Mouse (Mus musculus) MEL-GATA-1-ER (cell line): ENCODE results near the gene Ckb.
"Not testable (repeated sequence)": the region's sequence is repeated elsewhere in the genome, so short reads cannot be mapped to it uniquely, and the experiment has no call there.

ENCODE experiments used
- DNase-seq: peaks from one replicate; pipeline ENCODE4 v3.0.0-alpha.2; 2012; ENCODE audit warnings: low read depth; ENCODE audit errors: extremely low read depth

The Ckb gene

DNA sequence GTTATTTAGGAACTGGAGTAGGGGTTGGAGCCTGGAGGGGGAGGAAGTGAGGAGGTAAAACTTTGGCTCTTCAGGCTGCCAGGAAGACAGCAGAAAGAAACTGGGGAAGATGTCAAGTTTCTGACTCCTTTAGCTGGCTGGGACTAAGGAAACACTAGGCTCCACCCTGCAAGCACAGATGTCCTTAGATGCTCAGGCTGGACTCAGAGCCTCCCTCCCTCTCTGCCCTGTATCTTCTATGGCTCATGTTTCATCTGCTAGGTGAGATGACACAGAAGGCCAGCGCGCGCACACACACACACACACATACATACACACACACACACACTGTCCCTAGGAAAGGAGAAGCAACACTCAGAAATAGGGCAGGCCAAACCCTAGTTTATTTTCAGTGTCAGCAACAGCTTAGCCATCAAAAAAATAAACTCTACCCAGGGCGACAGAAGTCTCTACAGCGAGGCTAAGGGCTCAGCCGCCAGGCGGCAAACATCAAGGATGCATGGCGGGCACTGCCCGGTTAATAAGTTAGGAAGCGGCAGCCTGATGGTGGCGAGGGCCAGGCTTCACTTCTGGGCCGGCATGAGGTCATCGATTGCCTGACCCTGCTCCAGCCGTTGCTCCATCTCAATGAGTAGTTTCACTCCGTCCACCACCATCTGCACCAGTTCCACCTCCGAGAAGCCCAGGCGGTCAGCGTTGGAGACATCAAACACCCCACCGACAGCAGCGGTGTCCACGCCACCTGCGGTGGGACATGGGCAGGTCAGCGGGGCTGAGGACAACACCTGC lies 2.9 kb downstream of the Ckb start:
- DNase-seq, result no peak

DNA sequence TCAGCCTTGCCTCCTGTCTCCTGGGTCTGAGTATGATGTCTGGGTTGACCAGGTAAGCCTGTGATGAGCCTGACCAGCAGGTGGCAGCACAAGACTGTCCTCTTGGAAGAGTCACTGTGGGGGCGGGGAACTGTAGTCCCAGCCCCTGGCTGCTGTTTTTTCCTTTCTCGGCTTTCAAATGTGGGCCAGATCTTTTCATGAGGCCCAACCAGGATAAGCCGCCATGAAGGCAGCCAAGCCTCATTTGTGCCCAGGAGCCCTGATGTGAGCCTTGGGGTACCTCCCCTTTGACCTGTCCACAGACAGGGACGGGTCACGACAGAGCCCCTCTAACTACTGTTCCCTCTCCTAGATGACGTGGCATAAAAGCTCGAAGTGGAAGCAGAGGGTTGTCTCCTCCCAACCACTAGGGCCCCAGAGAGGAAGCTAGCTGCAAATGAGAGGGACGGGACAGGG lies 3.7 kb downstream of the Ckb start:
- DNase-seq, result peak; percentile 74

DNA sequence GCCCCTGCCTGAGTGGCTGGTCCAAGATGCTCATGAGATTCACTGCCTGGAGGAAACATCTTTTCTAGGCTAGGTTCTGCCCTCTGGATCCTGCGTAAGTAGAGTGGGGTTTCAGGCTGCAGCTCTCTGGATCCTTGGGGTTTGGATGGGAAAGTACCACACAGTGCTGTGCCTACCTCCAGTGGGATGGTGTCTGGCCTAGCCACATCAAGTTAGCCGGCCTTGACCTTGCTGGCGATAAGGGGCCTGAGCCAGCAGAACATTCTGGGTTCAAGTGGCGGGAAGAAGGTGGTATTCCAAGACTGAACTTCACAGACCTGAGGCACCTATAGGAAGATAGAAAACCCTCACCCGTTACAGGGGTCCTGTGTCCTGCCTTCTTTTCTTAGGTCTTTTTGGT lies 4.7 kb downstream of the Ckb start:
- DNase-seq, result no peak

DNA sequence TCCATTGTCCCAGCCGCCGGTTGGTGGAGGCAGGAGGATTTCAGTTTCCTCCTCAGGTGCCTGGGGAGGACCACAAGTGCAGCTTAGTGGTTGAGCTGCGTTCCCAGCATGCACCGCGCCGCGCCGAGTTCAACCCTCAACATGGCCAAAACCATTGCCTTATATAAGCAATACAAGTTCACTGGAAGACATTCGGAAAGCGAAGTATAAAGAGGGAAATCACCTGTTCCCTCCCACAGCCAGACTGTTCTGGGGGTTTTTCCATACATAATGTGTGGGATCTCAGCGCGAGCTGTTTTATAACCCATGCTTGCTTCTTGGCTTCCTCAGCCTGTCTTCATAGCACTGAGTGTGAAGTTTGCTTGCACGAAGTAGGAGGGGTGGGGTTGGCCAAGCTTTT lies 5.8 kb downstream of the Ckb start:
- no peak for DNase-seq

DNA sequence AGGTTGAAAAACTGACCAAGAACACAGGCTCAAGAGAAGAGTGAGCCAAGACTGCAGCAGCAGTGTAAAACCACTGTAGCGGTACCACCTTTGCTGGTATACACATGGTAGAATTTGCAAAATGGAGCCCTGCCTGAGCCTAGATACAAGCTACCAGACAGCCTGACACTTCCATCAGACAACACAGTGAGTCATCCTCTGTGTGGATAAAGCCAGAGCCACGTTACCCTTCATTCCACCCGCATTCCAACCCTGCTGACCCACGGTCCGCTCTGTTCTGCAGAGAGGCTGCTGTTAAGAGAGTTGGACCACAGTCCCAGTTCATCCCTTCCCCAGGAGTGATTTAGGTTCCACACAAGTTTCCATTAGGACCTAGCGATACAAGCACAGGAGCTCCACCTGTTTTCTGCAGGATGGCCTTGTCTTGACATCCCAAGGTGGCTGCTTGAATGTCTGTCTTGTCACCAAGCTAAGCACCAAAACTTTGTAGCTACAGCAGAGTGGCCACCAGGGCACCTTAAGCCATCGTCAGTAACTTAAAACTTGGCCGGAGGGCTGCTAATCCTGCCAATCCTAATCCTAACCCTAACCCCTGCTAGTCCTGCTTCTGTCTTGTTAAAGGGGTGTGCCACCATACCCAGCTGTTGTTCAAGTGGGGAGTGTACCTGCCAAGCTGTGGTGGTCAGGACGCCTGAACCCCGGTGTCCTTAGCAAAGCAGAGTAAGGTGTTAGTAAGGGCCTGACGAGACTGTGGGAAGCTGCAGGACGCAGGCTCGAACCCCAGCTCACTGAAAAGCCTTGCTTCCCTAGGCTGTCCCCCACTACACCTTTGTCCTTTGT lies 6.9 kb downstream of the Ckb start:
- no peak for DNase-seq

DNA sequence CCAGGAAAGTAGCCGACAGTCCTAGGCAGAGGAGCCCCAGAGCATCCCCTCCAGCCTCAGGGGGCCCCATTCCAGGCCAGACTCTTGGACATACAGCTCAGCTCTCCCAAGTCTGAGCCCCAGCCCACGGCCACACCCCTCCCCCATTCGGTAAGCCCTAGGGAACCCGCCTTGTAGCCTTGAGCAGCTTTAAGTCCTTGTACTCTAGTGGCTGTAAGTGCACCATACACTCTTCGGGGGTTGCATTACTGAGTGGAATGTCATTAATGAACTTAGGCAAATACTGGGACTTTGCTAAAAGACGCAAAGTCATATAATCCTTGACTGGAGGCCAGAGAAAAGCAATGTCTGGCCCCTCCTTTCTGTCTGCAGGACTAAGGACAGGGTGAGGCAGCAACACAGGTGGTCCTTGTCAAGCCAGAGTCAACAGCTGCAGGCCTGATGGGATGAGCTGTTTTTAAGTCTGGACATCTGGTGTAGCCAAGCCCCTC lies 7.9 kb downstream of the Ckb start:
- no peak for DNase-seq

DNA sequence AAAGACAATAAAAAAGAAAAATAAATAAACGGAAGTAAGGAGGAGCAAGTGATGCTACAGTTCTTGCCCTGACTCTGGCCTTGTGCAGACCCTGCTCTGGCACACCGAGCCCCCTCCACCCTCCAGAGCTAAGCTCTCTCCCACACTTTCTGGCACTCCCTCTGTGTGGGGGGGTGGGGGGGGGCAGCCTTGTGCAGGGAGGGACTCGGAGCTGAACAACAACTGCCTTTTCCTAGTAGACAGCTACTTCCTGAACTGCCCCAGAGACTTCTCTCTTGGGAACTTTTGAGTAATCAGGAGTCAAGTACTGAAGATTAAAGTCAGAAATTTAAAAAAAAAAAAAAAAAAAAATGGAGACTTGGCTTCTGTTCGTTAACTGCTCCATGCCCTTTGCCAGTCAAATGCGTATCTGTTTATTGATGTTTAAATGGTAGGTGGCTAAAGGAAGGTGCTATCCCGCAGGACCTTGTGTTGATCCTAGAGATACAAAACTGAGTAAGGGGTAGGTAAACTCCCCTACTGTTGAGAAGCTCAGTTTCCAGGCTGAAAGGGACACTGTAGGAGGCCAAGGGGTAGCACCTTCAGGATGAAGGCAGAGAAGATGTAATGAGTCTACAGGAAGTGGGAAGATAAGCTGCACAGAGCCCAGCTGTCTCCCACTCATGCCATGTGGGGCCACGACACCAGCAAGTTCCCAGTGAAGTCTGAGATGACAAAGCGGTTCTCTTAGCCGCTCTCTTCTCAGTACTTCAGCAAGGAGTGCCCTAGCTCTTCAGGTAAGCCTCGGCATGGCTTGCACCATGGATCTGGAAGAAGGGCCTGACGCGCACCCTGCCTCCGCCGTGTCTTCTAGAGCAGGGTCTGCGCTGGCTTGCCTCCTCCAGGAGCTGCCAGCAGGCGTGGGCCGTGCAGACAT lies 8.7 kb downstream of the Ckb start:
- no peak for DNase-seq

DNA sequence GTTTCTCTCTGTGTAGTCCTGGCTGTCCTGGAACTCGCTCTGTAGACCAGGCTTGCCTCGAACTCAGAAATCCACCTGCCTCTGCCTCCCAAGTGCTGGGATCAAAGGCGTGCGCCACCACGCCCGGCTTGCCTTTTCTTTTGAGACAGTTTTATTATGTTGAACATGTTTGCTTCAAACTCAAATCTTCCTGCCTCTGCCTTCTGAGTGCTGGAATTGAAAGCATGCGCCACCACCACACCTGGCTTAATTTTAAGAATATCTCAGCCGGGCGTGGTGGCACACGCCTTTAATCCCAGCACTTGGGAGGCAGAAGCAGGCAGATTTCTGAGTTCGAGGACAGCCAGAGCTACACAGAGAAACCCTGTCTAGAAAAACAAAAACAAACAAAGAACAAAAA lies 10.6 kb downstream of the Ckb start:
- not testable (repeated sequence) for DNase-seq

DNA sequence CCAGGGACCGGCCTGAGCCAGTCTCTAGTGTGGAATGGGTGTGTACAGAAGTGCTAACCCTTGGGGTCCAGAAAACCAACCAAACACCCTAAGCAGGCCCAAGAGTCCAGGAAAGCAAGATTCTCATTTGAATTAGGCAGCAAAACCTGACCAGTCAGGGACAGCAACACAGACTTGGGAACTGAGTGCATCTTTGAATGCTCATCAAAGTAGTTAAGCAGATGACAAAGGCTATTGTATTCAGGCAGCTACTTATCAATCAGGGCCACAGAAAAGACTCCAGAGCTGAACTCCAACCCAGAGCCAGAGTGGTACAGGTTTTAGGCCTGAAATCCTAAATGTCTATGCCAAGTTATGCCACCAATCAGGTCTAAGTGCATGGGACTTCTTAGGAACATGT lies 11.5 kb downstream of the Ckb start:
- no peak for DNase-seq

DNA sequence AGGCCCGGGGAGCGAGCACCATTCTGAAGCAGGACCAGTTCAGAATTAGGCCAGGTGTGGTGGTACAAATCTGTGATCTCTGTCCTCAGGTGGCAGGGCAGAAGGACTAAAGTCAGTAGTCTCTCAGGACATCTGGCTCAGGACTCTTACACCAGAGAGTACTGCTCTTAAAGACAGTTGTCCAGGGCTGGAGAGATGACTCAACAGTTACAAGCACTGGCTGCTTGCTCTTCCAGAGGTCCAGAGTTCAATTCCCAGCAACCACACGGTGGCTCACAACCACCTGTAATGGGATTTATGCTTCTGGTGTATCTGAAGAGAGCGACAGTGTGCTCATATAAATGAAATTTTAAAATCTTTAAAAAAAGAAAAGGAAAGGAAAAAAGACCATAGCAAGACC lies 12.8 kb downstream of the Ckb start:
- no peak for DNase-seq

DNA sequence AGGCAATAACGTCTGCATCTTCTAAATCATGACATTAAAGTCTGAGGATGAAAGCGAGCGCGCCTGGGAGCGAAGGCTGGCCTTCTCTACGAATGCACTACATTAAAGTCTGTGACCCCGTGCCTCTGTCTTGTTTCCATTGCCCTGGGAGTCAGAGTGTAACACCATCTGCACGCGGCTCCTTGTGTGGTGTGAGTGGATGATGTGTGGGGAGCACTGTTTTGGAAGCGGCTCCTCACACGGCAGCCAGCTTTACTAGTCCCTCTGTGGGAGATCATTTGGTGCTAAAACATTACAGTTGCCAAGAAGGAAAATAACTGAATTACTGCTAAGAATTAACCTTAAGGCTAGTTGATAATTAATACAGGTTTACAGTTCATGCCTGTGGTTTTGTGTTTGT lies 16.4 kb downstream of the Ckb start:
- no peak for DNase-seq

DNA sequence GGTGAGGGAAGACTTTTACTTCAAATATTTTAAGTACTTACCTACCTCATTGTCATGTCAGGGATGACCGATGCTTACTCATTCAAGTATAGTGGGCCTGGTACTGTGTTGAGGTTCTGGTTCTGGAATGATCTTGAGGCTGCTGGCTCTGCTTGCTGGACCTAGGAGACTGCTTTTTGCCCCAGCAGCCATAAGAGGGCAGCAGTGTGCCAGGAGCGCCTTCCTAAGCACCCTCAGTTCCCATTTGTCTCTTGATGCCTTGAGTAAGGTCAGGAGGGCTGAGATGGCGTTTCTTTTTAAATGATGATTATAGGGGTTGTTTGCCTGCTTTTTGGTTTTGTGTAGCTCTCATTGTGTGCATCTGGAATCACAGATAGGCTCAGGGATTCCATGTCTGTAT lies 18.7 kb downstream of the Ckb start:
- no peak for DNase-seq

DNA sequence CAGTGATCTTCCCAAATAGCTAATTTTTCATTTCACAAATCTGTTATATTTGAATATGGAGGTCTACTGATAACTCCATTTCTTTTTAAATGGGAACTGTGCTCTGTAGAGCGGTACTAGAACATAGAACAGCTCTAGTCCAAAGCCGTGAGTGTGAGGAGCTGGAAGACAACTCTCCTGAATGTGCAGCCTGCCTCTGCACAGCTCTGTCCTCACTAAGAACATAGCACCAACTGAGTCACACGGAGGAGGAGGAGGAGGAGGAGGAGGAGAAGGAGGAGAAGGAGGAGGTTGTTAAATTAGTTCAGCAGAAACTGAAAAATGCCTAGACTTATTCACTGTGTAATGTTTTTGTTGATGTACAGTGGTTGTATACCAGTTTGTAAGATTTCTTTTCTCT lies 19.2 kb downstream of the Ckb start:
- no peak for DNase-seq

DNA sequence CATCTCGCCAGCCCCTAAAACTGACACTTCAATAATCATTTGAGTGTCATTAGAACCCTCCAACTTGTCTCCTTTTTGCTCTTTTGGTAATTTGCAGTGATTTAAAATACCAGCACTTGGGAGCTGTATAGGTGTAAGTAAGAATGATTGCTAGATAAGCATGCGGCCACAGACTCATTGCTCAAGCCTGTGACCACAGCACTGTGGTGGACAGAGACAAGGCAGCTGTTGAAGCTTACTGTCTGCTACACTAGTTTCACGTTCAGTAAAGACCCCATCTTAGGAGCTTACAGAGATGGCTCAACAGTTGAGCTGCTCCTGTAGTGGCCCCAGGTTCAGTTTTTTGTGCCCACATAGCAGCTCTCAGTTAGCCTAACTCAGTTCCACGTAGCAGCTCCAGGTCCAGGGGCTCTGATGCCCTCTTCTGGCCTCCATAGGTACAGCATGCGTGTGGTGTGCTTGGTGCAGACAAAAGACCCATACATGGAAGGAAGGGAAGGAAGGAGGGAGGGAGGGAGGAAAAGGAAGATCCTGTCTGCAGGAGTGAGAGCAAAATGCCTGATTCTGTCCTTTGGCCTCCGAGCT lies 24.0 kb downstream of the Ckb start:
- DNase-seq, result peak; percentile 14
